Mouse (Mus musculus) bone marrow macrophage, adult 2 months (primary cell): Measurements from ENCODE around the gene Rasa2. TPM values are rescaled to one million over a fixed set of nuclear protein-coding genes. Genes with fewer than 3 reads are reported as not detected.

ENCODE experiments used
- H3K27ac ChIP-seq: 2 replicates; pipeline ENCODE4 v1.5.1; 2012; ENCODE audit warnings: low read depth, low read length; ENCODE audit not compliant: insufficient read depth
- H3K4me1 ChIP-seq: 2 replicates; pipeline ENCODE4 v1.6.1; 2012; ENCODE audit warnings: low read length; ENCODE audit not compliant: control insufficient read depth, insufficient read depth
- H3K4me3 ChIP-seq: 2 replicates; pipeline ENCODE4 v1.5.1; 2012; ENCODE audit warnings: mild to moderate bottlenecking, low read length, moderate library complexity; ENCODE audit not compliant: insufficient read depth
- CTCF ChIP-seq: IDR thresholded peaks from 2 replicates; pipeline ENCODE4 v1.5.1; 2012; ENCODE audit warnings: low read depth, mild to moderate bottlenecking, low read length, moderate library complexity
- POLR2A ChIP-seq: IDR thresholded peaks from 2 replicates; pipeline ENCODE4 v1.6.1; 2012; ENCODE audit warnings: mild to moderate bottlenecking, low read depth, low read length, borderline replicate concordance
- polyA plus RNA-seq: library from polyadenylated mRNA; stranded (reverse); fragments of >200 nt; gene quantifications from 2 replicates; pipeline ENCODE4 v1.2.4, GENCODE M21; 2012; ENCODE audit not compliant: missing spikeins, insufficient read depth, insufficient read length

The Rasa2 gene
- polyA plus RNA-seq, 1 experiment = 5.2 TPM

DNA sequence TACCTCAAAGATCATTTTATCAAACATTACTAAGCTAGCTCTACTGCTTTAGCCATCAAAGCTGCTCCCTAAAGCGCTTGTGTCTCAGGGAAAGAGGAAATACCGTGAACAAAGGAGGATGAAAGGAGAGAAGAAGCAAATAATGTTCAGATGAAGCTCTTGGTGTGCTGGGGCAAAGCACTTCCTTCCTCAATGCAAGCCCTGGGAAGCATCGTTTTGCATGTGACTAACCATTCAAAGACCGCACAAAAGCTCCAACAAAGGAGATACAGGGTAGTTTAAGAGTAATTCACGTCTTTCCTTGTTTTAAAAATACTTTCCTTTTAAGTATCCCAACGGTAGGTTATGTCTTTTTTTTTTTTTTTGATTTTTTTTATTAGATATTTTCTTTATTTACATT, 28.0 kb downstream of the Rasa2 start:
- H3K27ac ChIP-seq = no peak overlapping the region
- TF ChIP-seq CTCF (no peak), POLR2A (no peak)
- 0 out of 2 replicates have a peak, but pooled peaks cover 3% of the 10 kb centered on the region for H3K4me1 ChIP-seq
- H3K4me3 ChIP-seq = no peak overlapping the region

- Histone ChIP-seq H3K4me3 (no peak overlapping the region), H3K4me1 (no peaks in the 10 kb centered on the region), H3K27ac (no peak overlapping the region)
- TF ChIP-seq POLR2A (no peak), CTCF (no peak)
Measured at GRCm38 (mm10) chr9:96597899-96598298, 33.5 kb downstream of the Rasa2 start.

GRCm38 (mm10) chr9:96592670-96593600, 38.5 kb downstream of the Rasa2 start:
- Histone ChIP-seq H3K4me3 (no peak overlapping the region), H3K27ac (no peak overlapping the region), H3K4me1 (peaks cover 12% of the 10 kb centered on the region)
- no peak for TF ChIP-seq CTCF
- TF ChIP-seq POLR2A = no peak

DNA sequence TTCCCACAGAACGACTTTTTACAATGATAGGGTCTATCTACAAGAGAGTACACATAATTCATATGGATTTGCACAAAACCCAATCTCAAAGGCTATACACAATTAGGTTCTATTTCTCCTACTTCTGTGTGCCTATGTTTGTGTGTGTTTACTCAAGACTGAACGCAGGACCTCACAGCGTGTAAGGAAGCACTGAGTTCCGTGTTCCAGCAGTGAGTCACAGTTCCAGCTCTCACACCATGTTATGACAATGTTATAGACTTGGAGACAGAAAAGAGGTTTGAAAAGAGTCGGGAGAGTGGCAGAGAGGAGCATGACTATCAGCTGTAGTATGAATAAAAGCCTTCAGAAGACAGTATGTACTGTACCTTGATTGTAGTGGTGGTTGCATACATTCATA, 42.1 kb downstream of the Rasa2 start:
- Histone ChIP-seq H3K4me3 (no peak overlapping the region), H3K4me1 (peaks cover 14% of the 10 kb centered on the region), H3K27ac (no peak overlapping the region)
- no peak for TF ChIP-seq POLR2A
- TF ChIP-seq CTCF = no peak

DNA sequence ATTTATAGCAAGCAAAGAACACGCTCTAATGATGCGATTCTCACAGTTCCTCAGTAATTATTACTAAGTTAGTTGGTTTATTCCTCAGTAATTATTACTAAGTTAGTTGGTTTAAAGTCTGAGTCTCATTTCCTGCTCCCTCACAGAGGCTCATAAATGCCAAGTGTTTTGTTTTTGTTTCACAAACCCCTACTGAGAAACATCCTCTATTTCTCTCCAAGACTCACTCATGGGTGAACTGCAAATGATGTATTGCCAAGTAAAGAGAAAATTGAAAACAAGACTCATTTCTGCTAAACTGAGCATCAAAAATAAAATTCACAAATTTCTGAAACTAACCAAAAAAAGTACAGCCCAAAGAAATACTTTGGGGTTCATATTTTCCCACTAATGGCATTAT, 47.9 kb downstream of the Rasa2 start:
- no peak overlapping the region for H3K27ac ChIP-seq
- H3K4me1 ChIP-seq = peaks cover 14% of the 10 kb centered on the region
- TF ChIP-seq CTCF (no peak), POLR2A (no peak)
- no peak overlapping the region for H3K4me3 ChIP-seq

- Histone ChIP-seq H3K27ac (no peak overlapping the region), H3K4me3 (no peak overlapping the region), H3K4me1 (peaks cover 14% of the 10 kb centered on the region)
- TF ChIP-seq POLR2A = no peak
- no peak for TF ChIP-seq CTCF
Measured at GRCm38 (mm10) chr9:96583076-96583475, 48.3 kb downstream of the Rasa2 start.

DNA sequence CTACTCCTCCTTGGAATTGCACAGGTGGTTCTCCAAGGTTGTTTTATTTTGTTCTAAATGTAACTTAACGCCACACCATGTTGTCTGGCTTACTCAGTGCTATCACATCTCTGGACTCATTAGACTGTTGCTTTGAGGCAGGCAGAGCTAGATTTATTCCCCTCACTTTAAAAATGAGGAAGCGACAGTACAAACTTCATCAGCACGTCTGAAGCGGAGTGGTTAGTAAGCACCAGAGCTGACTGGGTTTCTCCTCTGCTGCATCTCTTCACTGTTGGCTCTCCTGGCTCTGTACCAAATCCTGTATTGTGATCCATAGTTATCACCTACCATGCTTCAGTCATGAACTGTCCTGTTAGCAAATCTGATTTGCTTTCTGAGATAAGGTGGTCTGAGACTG, 53.2 kb downstream of the Rasa2 start:
- Histone ChIP-seq H3K27ac (no peak overlapping the region), H3K4me3 (no peak overlapping the region), H3K4me1 (peaks cover 17% of the 10 kb centered on the region)
- no peak for TF ChIP-seq POLR2A
- TF ChIP-seq CTCF = no peak

DNA sequence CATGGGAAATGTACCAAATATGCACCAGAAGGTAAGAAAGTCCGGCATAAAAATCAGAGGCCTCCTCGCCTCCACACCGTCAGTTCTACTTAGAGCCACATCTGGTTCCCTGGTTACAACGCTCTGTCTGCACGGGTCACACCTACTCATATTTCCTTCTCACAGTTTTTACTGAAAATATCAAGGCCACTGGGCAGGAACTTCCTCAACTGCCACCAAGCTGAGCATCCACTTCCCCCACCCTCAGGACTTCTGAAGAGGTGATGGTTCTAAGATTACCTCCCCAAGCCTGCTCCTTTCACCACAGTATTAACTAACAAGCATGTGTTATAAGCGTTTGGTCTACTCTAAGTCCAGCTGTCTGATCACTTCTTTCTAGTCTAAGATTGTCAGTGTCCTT, 53.7 kb downstream of the Rasa2 start:
- TF ChIP-seq CTCF (no peak), POLR2A (no peak)
- H3K4me3 ChIP-seq = no peak overlapping the region
- no peak overlapping the region for H3K27ac ChIP-seq
- peaks cover 14% of the 10 kb centered on the region for H3K4me1 ChIP-seq

GRCm38 (mm10) chr9:96573252-96573651, 58.2 kb downstream of the Rasa2 start:
- peaks cover 11% of the 10 kb centered on the region for H3K4me1 ChIP-seq

DNA sequence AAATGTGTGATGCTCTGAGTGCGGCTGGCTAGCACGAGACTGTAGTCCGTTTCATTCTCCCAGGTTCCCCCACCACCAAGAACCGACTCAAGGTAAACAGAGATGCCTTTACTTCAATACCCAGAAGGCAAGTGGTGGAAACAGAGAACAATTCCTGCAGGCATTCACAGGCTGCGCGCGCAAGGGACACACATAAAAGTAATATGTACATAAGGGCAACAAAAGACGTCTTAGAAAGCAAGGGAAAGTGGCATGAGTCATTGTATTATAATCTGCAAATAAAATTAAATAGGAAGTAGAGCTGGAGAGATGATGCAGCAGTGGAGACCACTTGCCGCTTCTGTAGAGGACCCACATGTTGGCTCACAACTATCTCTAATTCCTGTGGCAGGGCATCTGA, 58.7 kb downstream of the Rasa2 start:
- Histone ChIP-seq H3K4me1 (peaks cover 6% of the 10 kb centered on the region), H3K27ac (no peak overlapping the region), H3K4me3 (no peak overlapping the region)
- TF ChIP-seq POLR2A = no peak
- TF ChIP-seq CTCF = no peak

More at GRCm38 (mm10) chr9:96573252-96573651, 58.2 kb downstream of the Rasa2 start:
- Histone ChIP-seq H3K4me3 (no peak overlapping the region), H3K27ac (no peak overlapping the region)
- TF ChIP-seq CTCF = no peak
- no peak for TF ChIP-seq POLR2A
